Mouse (Mus musculus): ENCODE measurements around the gene Npb.

The Npb gene

GRCm38 (mm10) chr11:120627468-120628300, 19.4 kb downstream of the Npb start:
- in situ Hi-C loops (cut with MboI; ENCODE audit: unreplicated experiment in 2 of 2): loop anchor here in 1 of 2 experiments (10.0 kb wide), 1 partner anchor 147 kb away; no protein-coding TSS in a partner anchor

DNA sequence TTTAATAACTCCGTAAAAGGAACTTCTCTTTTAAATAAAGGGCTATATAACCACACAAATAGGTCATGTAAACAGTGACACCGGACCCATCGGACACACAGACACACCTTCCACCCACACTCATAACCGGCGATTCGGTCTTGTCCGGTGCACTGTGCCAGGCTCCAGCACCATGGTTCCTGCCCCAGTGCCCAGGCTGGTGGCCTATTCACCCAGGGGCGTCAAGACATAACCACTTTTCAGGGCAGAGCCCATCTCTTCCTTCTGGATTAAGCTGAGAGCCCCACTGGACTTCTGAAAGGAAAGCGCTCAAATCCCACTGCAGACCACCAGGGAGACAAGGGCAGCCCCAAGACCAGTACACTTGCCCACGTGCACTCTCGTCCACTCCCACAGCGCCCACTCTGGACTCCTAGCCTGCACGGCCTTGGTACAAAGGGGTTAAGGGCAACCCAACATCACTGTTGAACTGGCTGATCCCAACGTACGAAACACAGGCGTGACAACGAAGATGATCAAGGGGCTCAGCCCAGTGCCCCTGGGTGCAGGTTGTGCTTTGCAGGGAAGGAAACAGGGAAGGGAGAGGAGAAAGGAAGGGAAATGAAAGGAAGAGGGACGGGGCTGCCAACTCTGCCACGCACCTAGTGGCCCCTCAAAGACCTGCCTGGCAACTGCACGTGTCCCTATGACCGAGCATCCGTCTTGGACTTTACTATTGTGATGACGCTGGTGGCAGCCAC, 20.5 kb downstream of the Npb start:
- in situ Hi-C loops (cut with MboI; ENCODE audit: unreplicated experiment in 2 of 2): loop anchor here in 1 of 2 experiments (10.0 kb wide), 1 partner anchor 146 kb away; no protein-coding TSS in a partner anchor

DNA sequence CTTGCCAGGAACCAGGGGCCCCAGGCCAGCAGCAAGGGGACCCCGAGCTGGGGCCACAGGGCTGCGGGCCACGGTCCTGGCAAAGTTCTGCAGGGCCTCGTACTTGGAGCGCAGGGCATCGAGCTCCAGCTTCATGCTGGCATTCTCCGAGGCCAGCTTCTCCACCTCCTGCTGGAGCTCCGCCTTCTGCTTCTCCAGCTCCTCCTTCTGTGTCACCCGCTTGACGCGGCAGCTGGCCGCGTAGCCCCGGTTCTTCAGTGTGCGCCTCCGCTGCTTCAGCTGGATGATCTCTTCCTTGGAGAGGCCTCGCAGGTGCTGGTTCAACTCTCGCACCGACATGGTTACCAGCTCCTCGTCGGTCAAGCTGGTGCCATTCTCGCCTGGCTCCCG, 21.1 kb downstream of the Npb start:
- in situ Hi-C loops (cut with MboI; ENCODE audit: unreplicated experiment in 2 of 2): loop anchor here in 1 of 2 experiments (10.0 kb wide), 1 partner anchor 145 kb away; no protein-coding TSS in a partner anchor

DNA sequence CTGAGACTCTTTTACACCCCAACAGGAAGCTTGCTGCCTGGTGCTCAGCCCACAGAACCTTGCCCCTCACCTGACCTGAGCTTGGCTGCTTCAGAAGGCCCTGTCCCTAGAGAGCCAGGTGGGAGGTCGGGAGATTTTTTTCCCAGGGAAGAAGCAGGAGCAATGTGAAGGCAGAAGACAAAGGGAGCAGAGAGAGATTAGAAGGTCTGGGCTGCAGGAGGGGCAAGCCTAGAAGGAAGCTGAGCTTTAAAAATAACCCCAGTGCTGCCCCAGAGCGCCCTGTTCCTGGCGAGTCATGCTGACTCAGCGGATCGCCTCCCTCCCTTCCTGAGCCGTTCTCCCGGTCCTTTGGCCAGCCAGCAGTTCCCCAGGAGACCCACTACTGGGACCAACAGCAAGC, 21.6 kb downstream of the Npb start:
- in situ Hi-C loops (cut with MboI; ENCODE audit: unreplicated experiment in 2 of 2): loop anchor here (5.0 to 10.0 kb wide), 2 partner anchors 42 to 145 kb away; partner anchors contain the start of gene Aspscr1 (in 1 of the 2)

DNA sequence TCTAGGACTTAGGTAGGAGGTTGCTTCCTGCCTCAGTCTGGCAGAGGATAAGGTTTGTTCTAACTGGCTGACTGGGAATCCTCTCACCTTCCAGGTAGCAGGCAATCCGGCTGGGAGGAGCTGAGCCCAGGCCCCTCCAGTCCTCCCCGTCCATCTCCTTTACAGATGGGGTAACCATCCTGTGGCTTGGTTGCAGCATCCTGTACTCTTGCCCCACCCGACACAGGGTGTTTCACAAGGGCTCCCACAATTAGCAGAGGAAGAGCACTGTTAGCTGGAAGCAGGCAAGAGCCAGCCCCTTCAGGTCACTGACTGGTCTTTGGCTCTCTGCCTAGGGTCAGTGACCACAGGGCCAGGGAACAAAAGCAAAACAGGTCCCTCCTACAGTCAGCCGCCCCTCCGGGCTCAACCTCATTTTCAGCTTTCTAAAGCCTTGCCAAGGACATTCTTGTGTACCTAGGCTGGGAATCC, 22.2 kb downstream of the Npb start:
- in situ Hi-C loops (cut with MboI; ENCODE audit: unreplicated experiment in 2 of 2): loop anchor here in 1 of 2 experiments (5.0 kb wide), 1 partner anchor 42 kb away; the partner anchor contains the start of gene Aspscr1

- in situ Hi-C loops (cut with MboI; ENCODE audit: unreplicated experiment in 2 of 2): loop anchor here in 1 of 2 experiments (5.0 kb wide), 1 partner anchor 41 kb away; the partner anchor contains the start of gene Aspscr1
Observed at GRCm38 (mm10) chr11:120630881-120631725, 22.8 kb downstream of the Npb start.

GRCm38 (mm10) chr11:120631726-120632448, 23.6 kb downstream of the Npb start:
- in situ Hi-C loops (cut with MboI; ENCODE audit: unreplicated experiment in 2 of 2): loop anchor here in 1 of 2 experiments (5.0 kb wide), 1 partner anchor 40 kb away; the partner anchor contains the start of gene Aspscr1

DNA sequence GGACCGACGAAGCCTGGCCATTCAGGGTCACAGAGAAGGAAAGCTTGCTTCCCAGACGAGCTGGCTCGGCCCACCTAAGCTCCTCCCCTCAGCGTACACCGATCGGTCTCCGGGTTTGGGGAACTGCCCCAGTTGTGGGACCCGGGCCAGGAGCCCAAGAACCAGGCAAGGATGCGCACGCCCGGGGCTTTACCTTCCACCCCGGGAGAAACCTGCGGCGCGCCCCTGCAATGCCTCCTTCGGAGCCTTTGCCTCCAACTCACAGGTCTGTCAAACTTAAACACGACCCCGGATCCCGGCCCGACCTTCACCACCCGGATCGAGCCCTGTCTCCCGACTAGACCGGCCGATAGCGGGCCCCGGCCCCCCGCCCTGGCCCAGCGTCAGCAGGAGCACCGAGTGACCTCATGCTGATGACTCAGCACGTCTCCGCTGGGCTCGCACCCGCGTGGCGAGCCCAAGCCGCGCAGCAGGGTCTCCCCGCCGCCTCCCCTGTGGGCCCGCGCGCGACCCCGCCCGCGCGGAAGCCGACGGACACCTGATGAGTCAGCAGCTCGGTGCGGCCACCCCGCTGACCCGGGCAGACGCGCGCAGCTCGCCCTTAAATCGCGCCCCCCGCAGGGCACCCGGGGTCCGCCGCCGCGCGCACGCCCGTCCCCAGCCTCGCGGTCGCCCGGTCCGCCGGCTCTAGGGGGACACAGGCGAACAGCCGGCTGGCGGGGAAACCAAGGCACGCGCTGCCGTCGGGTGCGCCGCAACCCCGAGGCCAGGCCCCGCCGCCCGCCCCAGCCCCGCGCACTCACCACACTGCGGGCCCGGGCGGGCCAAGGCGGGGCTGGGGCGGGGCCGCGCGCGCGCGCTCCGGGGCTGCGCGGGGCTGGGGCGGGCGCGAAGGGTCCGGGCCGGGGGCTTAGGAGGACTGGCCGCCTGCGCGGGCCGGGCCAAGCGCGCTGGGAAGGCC, 24.6 kb downstream of the Npb start:
- in situ Hi-C loops (cut with MboI; ENCODE audit: unreplicated experiment in 2 of 2): loop anchor here in 1 of 2 experiments (5.0 kb wide), 1 partner anchor 39 kb away; the partner anchor contains the start of gene Aspscr1

DNA sequence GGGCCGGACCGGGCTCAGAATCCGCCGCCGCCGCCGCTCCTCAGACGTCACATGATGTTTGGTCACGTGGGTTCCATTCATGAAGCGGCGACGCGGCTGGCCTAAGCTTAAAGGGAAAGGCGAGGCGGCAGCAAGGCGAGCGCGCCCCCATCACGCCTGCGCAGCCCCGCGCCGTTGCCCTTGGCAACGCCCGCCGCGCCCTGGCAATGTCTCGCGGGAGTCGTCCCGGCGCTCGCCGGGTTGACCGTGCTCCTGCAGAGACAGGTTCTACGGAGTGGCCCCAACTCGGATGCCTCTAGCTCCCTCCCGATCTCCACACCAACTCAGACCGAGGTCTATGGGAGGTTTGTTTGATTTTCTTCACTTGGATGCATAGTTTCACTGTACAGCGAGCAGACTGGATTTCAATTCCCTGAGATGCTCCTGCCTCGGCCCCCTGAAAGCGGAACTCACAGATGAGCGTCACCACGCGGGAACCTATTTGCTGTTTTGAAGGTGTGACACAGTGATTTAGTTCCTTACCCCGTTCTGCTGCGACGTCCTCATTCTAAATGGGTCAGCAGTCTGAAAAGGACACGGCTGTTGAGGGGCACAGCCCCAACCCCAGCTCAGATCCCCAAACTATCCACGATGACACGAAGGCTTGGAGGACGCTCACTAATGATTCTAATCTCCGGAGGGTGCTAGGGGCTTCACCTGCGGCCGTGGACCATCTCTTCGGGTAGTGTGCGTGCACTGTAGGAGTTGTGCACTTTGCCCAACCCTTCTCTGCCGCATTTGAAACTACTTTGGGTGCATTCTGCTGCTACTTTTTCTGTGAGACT, 25.5 kb downstream of the Npb start, which contains the start of gene Mafg:
Gene Mafg (minus strand): TSS at position 81 of the 824 bp plus-strand sequence.
- in situ Hi-C loops (cut with MboI; ENCODE audit: unreplicated experiment in 2 of 2): loop anchor here in 1 of 2 experiments (5.0 kb wide), 1 partner anchor 39 kb away; the partner anchor contains the start of gene Aspscr1

DNA sequence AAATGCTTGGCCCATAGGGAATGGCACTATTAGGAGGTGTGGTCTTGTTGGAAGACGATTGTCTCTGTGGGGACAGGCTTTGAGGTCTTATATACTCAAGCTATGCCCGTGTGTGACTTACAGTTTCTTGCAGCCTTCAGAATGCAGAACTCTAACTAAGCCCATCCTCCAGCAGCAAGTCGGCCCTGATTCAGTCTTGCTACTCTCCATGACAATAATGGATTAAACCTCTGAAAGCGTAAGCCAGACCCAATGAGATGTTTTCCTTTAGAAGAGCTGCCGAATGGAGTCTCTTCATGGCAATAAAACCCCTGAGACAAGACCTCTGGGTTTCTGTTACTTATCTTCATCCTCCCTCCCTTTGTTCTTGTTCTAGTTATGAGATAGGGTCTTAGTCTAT, 26.5 kb downstream of the Npb start:
- in situ Hi-C loops (cut with MboI; ENCODE audit: unreplicated experiment in 2 of 2): loop anchor here in 1 of 2 experiments (5.0 kb wide), 1 partner anchor 37 kb away; the partner anchor contains the start of gene Aspscr1

GRCm38 (mm10) chr11:120641255-120641654, 33.0 kb downstream of the Npb start:
- in situ Hi-C loops (cut with MboI; ENCODE audit: unreplicated experiment in 2 of 2): no loop called here

DNA sequence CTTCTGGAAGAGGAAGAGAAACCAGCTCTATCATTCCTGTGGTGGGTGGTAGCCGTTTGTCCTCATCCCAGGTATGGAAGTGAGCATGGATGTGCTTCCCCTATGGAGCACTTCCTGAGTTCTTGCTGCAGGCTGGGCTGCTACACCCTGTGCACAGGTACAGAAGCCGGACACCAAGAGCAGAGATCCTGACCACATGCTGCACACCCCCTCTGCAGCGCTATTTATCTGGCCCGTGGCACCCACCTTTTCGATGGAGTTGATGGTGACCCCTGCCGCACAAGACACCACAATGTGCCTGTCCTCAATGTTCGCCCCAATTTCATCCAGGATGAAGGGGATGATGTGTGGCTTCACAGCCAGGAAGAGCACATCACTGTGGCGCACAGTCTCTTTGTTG, 33.6 kb downstream of the Npb start:
- in situ Hi-C loops (cut with MboI; ENCODE audit: unreplicated experiment in 2 of 2): no loop called here

DNA sequence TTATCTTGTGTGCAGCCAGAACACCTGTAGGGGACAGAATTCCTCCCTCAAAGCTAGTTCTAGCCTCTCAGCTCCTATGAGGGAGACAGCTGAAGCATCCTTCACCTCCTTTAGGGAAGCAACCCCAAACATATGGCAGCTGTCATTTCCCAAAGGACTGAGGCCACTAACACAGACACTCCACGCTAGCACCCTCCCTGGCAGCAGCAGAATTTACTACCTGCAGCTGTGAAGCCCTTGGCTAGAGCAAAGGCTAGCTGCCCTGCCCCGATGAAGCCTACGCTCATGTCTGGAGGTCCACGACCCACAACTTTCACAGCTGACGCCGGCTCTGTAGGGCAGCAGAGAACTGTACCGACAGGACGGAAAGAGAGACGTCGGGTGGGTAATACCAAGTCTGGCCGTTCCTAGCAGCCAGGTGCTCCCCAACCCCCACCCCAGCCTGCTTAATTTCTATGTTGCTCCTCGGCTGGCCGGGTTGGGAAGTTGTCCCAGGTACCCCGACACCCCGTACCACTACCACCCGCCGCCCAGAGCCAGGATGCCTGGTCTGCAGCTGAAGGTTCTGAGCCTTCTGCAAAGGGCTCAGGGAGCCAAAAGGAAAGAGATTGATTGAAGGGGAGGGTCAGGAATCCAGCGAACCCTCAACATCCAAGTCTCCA, 34.8 kb downstream of the Npb start:
- in situ Hi-C loops (cut with MboI; ENCODE audit: unreplicated experiment in 2 of 2): no loop called here

DNA sequence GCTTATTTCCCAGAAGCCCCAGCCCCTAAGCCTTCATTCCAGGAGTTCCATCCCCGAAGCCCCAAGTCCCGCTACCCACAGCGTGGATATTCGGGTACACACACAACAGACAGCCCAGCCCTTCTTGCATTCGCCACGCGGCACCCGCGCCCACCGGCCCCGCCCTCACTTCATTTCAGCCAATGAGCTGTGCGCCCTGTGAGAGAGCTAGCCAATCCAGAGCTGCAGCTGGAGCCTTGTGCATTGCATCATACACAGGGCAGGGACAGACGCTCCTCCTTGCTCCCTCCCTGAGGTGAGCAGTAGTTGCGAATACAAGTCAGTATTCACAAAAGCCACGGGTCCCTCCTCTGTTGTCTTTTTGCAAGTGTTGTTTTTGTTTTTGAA, 35.3 kb downstream of the Npb start, which contains the start of gene Pycr1:
Gene Pycr1 (minus strand): TSS at position 169 of the 387 bp plus-strand sequence.
- in situ Hi-C loops (cut with MboI; ENCODE audit: unreplicated experiment in 2 of 2): no loop called here

DNA sequence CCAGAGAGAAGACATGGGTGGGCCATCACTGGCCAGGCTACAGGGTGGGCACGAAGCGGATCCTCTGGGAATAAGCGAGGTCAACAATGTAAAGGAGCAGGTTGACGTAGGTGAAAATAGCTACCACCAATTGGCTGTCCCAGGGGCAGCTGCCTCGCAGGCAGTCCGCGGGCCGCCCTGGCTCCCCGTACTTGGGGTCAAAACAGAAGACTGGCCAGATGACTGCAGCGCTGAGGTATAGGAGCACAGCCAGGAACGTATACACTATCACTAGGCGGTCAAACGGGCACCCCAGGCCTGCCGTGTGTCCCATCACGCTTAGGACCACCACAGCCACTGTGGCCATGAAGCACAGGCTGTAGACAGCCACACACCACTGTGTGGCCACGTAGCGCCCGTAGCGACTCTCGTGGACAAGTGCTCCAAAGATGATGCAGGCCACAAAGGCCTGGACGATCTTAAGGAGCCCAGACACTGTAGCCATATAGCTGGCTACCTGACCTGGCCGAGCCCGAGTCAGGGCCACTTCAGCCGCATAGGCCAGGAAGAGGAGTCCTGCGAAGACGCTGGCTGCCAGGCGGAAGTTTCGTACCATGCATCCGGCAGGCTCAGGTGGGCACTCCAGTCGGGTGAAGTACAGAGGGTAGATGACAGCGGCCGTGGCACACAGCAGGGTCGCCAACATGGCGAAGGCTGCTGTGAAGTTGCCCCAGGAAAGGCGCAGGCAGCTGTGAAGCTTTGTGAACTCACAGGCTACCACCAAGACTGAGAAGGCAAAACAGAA, 39.0 kb downstream of the Npb start:
- in situ Hi-C loops (cut with MboI; ENCODE audit: unreplicated experiment in 2 of 2): no loop called here

DNA sequence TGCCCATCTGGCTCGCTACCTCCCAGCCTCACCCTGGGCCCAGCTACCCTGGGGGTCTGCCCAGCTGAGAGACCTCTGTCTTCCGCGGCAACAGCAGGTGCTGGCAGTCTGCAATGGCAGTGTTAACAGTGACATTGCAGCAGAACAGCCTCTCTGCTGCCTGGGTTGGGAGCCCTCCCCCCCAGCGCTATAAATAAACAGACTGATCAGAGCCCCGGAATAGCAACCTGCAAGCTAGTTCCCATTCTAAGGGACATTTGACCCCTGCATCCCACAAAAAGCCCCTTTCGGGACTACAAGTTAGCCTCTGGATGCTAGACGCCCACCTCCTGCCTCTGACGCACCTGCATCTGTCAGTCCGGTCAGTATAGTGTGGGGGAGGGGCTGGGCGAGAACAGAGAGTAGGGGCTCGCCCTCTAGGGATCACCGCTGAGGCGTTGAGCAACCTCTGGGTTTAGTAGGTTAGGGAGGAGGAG, 39.8 kb downstream of the Npb start, which contains the start of gene Myadml2:
Gene Myadml2 (minus strand): TSS at position 158 of the 476 bp plus-strand sequence.
- in situ Hi-C loops (cut with MboI; ENCODE audit: unreplicated experiment in 2 of 2): no loop called here

Measured in v-Abl transformed pro-B cells (cell line).